In the genomic region with DNA sequence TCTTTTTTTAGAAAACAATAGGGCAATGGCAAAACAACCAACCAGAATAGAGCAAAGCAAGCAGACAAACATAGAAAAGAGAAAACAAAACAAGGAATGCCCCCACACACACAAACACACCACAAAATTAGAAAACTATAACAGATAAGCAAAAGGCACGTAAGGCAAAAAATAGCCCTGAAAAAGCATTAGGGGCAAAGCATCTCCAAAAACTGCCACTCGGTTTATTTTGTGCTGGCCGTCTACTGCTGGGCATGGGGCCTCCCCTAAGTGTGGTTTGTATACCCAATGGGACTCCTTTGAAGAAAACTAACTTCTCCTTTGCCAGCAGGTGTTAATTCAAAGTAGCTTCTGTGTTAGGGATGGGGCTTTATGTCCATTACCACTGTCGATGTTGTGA, we compare ENCODE assay signal across 24 mouse cellular contexts.
"Had no signal": no experiment of that assay in that cellular context is flagged by ENCODE, and none has a peak within 500 bp of the region (broad histone marks: within the 10 kb centered on the region; RNA-seq: fewer than 3 reads in every experiment).

No protein-coding gene starts in this region.

- H3K36me3 ChIP-seq: heart, embryonic 10.5 days; heart, embryonic 12.5 days; hindbrain, embryonic 10.5 days; hindbrain, embryonic 12.5 days; intestine, embryonic 15.5 days; limb, embryonic 10.5 days; limb, embryonic 12.5 days had no signal

- H3K27ac ChIP-seq: heart, embryonic 10.5 days; hindbrain, embryonic 10.5 days; hindbrain, embryonic 12.5 days; hindbrain, embryonic 14.5 days; intestine, embryonic 15.5 days; kidney, postnatal 0 days; left cerebral cortex, adult 2 months; limb, embryonic 10.5 days; limb, embryonic 12.5 days had no signal

- H3K4me1 ChIP-seq: heart, embryonic 12.5 days; hindbrain, embryonic 12.5 days had no signal

- H3K27me3 ChIP-seq: heart, embryonic 12.5 days; hindbrain, embryonic 12.5 days; intestine, embryonic 15.5 days; limb, embryonic 12.5 days had no signal

- DNase-seq: gastrocnemius, postnatal 14 days; gastrocnemius, postnatal 36 days; heart, adult 11 months; heart, postnatal 10 days; heart, postnatal 4 days; kidney, adult 18-20 months; kidney, adult 8-10 months; kidney, postnatal 14 days; kidney, postnatal 36 days; liver had no signal

- H3K9me3 ChIP-seq: heart, embryonic 10.5 days; heart, embryonic 12.5 days; hindbrain, embryonic 10.5 days; hindbrain, embryonic 12.5 days; intestine, embryonic 15.5 days; limb, embryonic 10.5 days; limb, embryonic 12.5 days had no signal

- H3K4me2 ChIP-seq: heart, embryonic 12.5 days; hindbrain, embryonic 12.5 days; hindbrain, embryonic 14.5 days; intestine, embryonic 15.5 days; limb, embryonic 12.5 days; liver, embryonic 11.5 days had no signal

- ATAC-seq: hindbrain, embryonic 16.5 days; inflammation-experienced regulatory T-cells, adult 6 months; intestine, embryonic 15.5 days; intestine, postnatal 0 days had no signal

- H3K4me3 ChIP-seq: heart, embryonic 10.5 days; heart, embryonic 12.5 days; hindbrain, embryonic 10.5 days; hindbrain, embryonic 12.5 days; intestine, embryonic 15.5 days; left cerebral cortex, adult 2 months; limb, embryonic 10.5 days; limb, embryonic 12.5 days had no signal

- H3K9ac ChIP-seq: heart, embryonic 12.5 days; hindbrain, embryonic 12.5 days; hindbrain, embryonic 14.5 days; intestine, embryonic 15.5 days; limb, embryonic 12.5 days had no signal
